Mouse (Mus musculus) hematopoietic multipotent progenitor cell, adult 10-12 weeks (in vitro differentiated cells): ENCODE data around the gene Cdca5. TPM values are rescaled to one million over a fixed set of nuclear protein-coding genes. Genes with fewer than 3 reads are reported as not detected.

Experiments
- polyA plus RNA-seq: library from polyadenylated mRNA; stranded (reverse); fragments of >175 nt; gene quantifications from 2 replicates; pipeline ENCODE4 v1.2.3, GENCODE M21; 2012; ENCODE audit warnings: low replicate concordance

Cdca5 gene
- polyA plus RNA-seq, 1 experiment, result 2.3 TPM

Other genes starting within 250 kb of the Cdca5 start
- gene Frmd8, start 209.7 kb upstream of the Cdca5 start, polyA plus RNA-seq, result 36.0 and 56.1 TPM in 2 replicates
- gene Slc25a45, start 207.2 kb upstream of the Cdca5 start, polyA plus RNA-seq, result 4.6 and 15.6 TPM in 2 replicates
- gene Tigd3, start 190.8 kb upstream of the Cdca5 start, polyA plus RNA-seq, result 0.10 and 0.71 TPM in 2 replicates
- 14.9 and 60.9 TPM in 2 replicates for gene Dpf2, start 172.0 kb upstream of the Cdca5 start, polyA plus RNA-seq
- gene Cdc42ep2, start 160.2 kb upstream of the Cdca5 start, polyA plus RNA-seq, result 3.4 and 4.3 TPM in 2 replicates
- 19.1 and 24.6 TPM in 2 replicates for gene Pola2, start 120.8 kb upstream of the Cdca5 start, polyA plus RNA-seq
- not detected in 2 replicates for gene Slc22a20, start 98.8 kb upstream of the Cdca5 start, polyA plus RNA-seq
- gene Capn1, start 69.1 kb upstream of the Cdca5 start, polyA plus RNA-seq, result 55.8 and 154 TPM in 2 replicates
- 393 and 539 TPM in 2 replicates for gene Syvn1, start 38.4 kb upstream of the Cdca5 start, polyA plus RNA-seq
- gene Mrpl49, start 27.2 kb upstream of the Cdca5 start, polyA plus RNA-seq, result 25.7 and 36.4 TPM in 2 replicates
- gene Fau, start 27.1 kb upstream of the Cdca5 start, polyA plus RNA-seq, result 4,240 and 4,981 TPM in 2 replicates
- 58.8 and 66.2 TPM in 2 replicates for gene Znhit2, start 23.8 kb upstream of the Cdca5 start, polyA plus RNA-seq
- 10.6 and 16.3 TPM in 2 replicates for gene Tm7sf2, start 16.6 kb upstream of the Cdca5 start, polyA plus RNA-seq
- 52.2 and 188 TPM in 2 replicates for gene Vps51, start 7.8 kb upstream of the Cdca5 start, polyA plus RNA-seq
- not detected in 2 replicates for gene Tmem262, start 5.0 kb upstream of the Cdca5 start, polyA plus RNA-seq
- 0.19 TPM in 1 of 2 replicates, not detected in the other for gene Gm28374, start 2.7 kb upstream of the Cdca5 start, polyA plus RNA-seq
- gene Zfpl1, start within 50 bp of the Cdca5 start, polyA plus RNA-seq, result 67.9 and 70.2 TPM in 2 replicates
- gene AC131692.1, start 9.4 kb downstream of the Cdca5 start, polyA plus RNA-seq, result 1.7 and 2.1 TPM in 2 replicates
- gene Naaladl1, start 20.8 kb downstream of the Cdca5 start, polyA plus RNA-seq, result 0.53 TPM in 1 of 2 replicates, not detected in the other
- gene Sac3d1, start 33.7 kb downstream of the Cdca5 start, polyA plus RNA-seq, result 31.3 and 49.9 TPM in 2 replicates
- 120 and 217 TPM in 2 replicates for gene Snx15, start 43.3 kb downstream of the Cdca5 start, polyA plus RNA-seq
- gene Batf2, start 56.0 kb downstream of the Cdca5 start, polyA plus RNA-seq, result 1.3 and 2.2 TPM in 2 replicates
- gene Arl2, start 56.6 kb downstream of the Cdca5 start, polyA plus RNA-seq, result 32.6 and 45.2 TPM in 2 replicates
- gene Majin, start 99.4 kb downstream of the Cdca5 start, polyA plus RNA-seq, result not detected in 2 replicates
- 0.22 TPM in 1 of 2 replicates, not detected in the other for gene Gpha2, start 141.4 kb downstream of the Cdca5 start, polyA plus RNA-seq
- 43.8 and 62.7 TPM in 2 replicates for gene Ppp2r5b, start 150.9 kb downstream of the Cdca5 start, polyA plus RNA-seq
- 75.2 and 154 TPM in 2 replicates for gene Atg2a, start 156.7 kb downstream of the Cdca5 start, polyA plus RNA-seq
- gene Ehd1, start 191.7 kb downstream of the Cdca5 start, polyA plus RNA-seq, result 252 and 427 TPM in 2 replicates
- gene Cdc42bpg, start 221.5 kb downstream of the Cdca5 start, polyA plus RNA-seq, result 9.6 and 17.4 TPM in 2 replicates
- 120 and 143 TPM in 2 replicates for gene Men1, start 250.0 kb downstream of the Cdca5 start, polyA plus RNA-seq